ENCODE assay signal across 19 mouse cellular contexts in the genomic region with DNA sequence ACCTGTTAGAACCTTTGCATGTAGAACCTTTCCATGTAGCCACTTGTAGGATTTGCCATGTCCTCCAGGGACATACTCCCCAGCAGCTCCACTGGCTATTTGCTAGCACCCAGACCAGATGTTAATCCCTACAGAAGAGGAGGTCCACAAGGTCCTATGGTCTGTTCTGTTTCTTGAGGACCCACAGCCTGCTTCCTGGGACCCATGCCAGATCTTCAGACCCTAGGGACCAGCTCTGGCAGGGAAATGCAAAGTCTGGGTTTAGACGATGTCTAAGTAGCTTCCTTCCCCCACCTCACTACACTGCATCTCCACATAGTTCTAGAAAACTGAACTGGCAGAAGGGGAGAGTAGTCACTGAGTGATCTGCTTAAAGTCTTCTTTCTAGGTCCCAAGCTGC. TPM values are rescaled to one million over a fixed set of nuclear protein-coding genes. Genes with fewer than 3 reads are reported as not detected.
DNase-seq lines count a peak whose midpoint lies in the region; ATAC-seq lines count a peak whose summit lies in the region.
"Had no signal": no experiment of that assay in that cellular context is flagged by ENCODE, and none has a peak within 500 bp of the region (broad histone marks: within the 10 kb centered on the region; RNA-seq: fewer than 3 reads in every experiment).

No protein-coding gene starts in this region.

- H3K9me3 ChIP-seq in lung, embryonic 16.5 days (ENCODE audit: control insufficient read depth, low read length) = no peaks in the 10 kb centered on the region
- no peaks in the 10 kb centered on the region for H3K9me3 ChIP-seq in hindbrain, embryonic 14.5 days (ENCODE audit: control insufficient read depth, low read length)
- H3K9me3 ChIP-seq: forebrain, embryonic 13.5 days; heart, embryonic 13.5 days; lung, embryonic 15.5 days had no signal

- WGBS in lung, embryonic 16.5 days = 24% methylated on average over 1 of the region's 1 CpGs
- 44% methylated on average over 1 of the region's 1 CpGs for WGBS in hindbrain, embryonic 14.5 days

- no peak overlapping the region for H3K4me2 ChIP-seq in lung, embryonic 16.5 days (ENCODE audit: low read depth, low read length)
- no peak overlapping the region for H3K4me2 ChIP-seq in hindbrain, embryonic 14.5 days (replicated peaks)
- H3K4me2 ChIP-seq: forebrain, embryonic 13.5 days; heart, embryonic 13.5 days; lung, embryonic 15.5 days had no signal

- H3K4me3 ChIP-seq in lung, embryonic 16.5 days (ENCODE audit: low read length) = no peak overlapping the region
- no peak overlapping the region for H3K4me3 ChIP-seq in hindbrain, embryonic 14.5 days (replicated peaks; ENCODE audit: low read length)
- H3K4me3 ChIP-seq: forebrain, embryonic 13.5 days; heart, embryonic 13.5 days; lung, embryonic 15.5 days had no signal

- no peaks in the 10 kb centered on the region for H3K36me3 ChIP-seq in lung, embryonic 16.5 days (ENCODE audit: control insufficient read depth, insufficient read depth, low read length)
- no peaks in the 10 kb centered on the region for H3K36me3 ChIP-seq in hindbrain, embryonic 14.5 days (replicated peaks; ENCODE audit: control insufficient read depth, insufficient read depth)
- H3K36me3 ChIP-seq: heart, embryonic 13.5 days; lung, embryonic 15.5 days had no signal

- ATAC-seq in lung, embryonic 16.5 days (ENCODE audit: low read depth) = peak; percentile 58
- no peak for ATAC-seq in hindbrain, embryonic 14.5 days (ENCODE audit: low FRiP score)

- H3K4me1 ChIP-seq in lung, embryonic 16.5 days (replicated peaks; ENCODE audit: control insufficient read depth, insufficient read depth, low read length) = peaks cover 6% of the 10 kb centered on the region
- peaks cover 41% of the 10 kb centered on the region for H3K4me1 ChIP-seq in hindbrain, embryonic 14.5 days (replicated peaks; ENCODE audit: control insufficient read depth, insufficient read depth, low read length)

- no peak overlapping the region for H3K9ac ChIP-seq in lung, embryonic 16.5 days (ENCODE audit: low read length)
- no peak overlapping the region for H3K9ac ChIP-seq in hindbrain, embryonic 14.5 days
- H3K9ac ChIP-seq: forebrain, embryonic 13.5 days; heart, embryonic 13.5 days; lung, embryonic 15.5 days had no signal

- H3K27me3 ChIP-seq in lung, embryonic 16.5 days (ENCODE audit: control insufficient read depth, insufficient read depth, low read depth, low read length) = 0 out of 2 replicates have a peak, but pooled peaks cover 2% of the 10 kb centered on the region
- H3K27me3 ChIP-seq in hindbrain, embryonic 14.5 days (ENCODE audit: control insufficient read depth, insufficient read depth, low read length) = no peaks in the 10 kb centered on the region
- H3K27me3 ChIP-seq: forebrain, embryonic 13.5 days; lung, embryonic 15.5 days had no signal

- no peak overlapping the region for H3K27ac ChIP-seq in lung, embryonic 16.5 days (ENCODE audit: low read length)
- no peak overlapping the region for H3K27ac ChIP-seq in hindbrain, embryonic 14.5 days
- H3K27ac ChIP-seq: hindbrain, postnatal 0 days; lung, embryonic 15.5 days had no signal

- peak; percentile 48 for DNase-seq in gastrocnemius, postnatal 10 days
- no peak for DNase-seq in gastrocnemius, adult 8-10 months (ENCODE audit: low spot score in 2 of 2)
- no peak for DNase-seq in lung, adult 18-20 months
- DNase-seq in heart, postnatal 4 days = peak; percentile 88
- peak; percentile 24 for DNase-seq in lung, postnatal 36 days
- DNase-seq in hindbrain, embryonic 14.5 days (ENCODE audit: low spot score) = no peak
- no peak for DNase-seq in ovary, adult 18-20 months (ENCODE audit: low spot score)
- DNase-seq: adrenal gland, postnatal 36 days; cerebellum, adult 9-10 months; thymus, postnatal 4 days had no signal

RNA-seq across cellular contexts. Expression of gene Rtn4r, which starts 32.3 kb away (rescaled TPM):
- total RNA-seq in gastrocnemius, postnatal 10 days (2021) = under 1 TPM; 0.38 to 0.52 TPM
- total RNA-seq in gastrocnemius, adult 8-10 months (2022) = under 1 TPM in 1 of 4 experiments, not detected in 3; 0.15 TPM
- 0.35 TPM in 2 replicates for polyA plus RNA-seq in lung, embryonic 16.5 days (2015; fragmentation: Nextera tagmentation; extraction: Ambion mirVana)
- total RNA-seq in heart, postnatal 4 days (2021) = 1 to 10 TPM; 6.0 to 7.8 TPM
- polyA plus RNA-seq in hindbrain, embryonic 14.5 days (2014; fragmentation: Nextera tagmentation; extraction: Ambion mirVana) = 22.7 and 26.2 TPM in 2 replicates

RNA-seq across cellular contexts. Expression of gene Ccdc188, which starts 57.9 kb away (rescaled TPM):
- not detected for total RNA-seq in gastrocnemius, postnatal 10 days (2021)
- total RNA-seq in gastrocnemius, adult 8-10 months (2022) = not detected
- polyA plus RNA-seq in lung, embryonic 16.5 days (2015; fragmentation: Nextera tagmentation; extraction: Ambion mirVana) = not detected in 2 replicates
- total RNA-seq in heart, postnatal 4 days (2021) = not detected
- not detected in 2 replicates for polyA plus RNA-seq in hindbrain, embryonic 14.5 days (2014; fragmentation: Nextera tagmentation; extraction: Ambion mirVana)
- total RNA-seq: adrenal gland, postnatal 36 days; hindbrain, postnatal 0 days had no signal
- polyA plus RNA-seq: embryonic facial prominence, embryonic 11.5 days; forebrain, embryonic 13.5 days; heart, embryonic 13.5 days; hindbrain, postnatal 0 days; limb, embryonic 11.5 days; lung, embryonic 15.5 days; midbrain, embryonic 16.5 days; neural tube, embryonic 14.5 days had no signal

Comparison
In these comparisons a context has a peak if more than half of its experiments do, and no peak if none do; other contexts are left out.
1. DNase-seq: peak in gastrocnemius, postnatal 10 days (single experiment), heart, postnatal 4 days (single experiment) and lung, postnatal 36 days (single experiment); none in gastrocnemius, adult 8-10 months (0 of 2), lung, adult 18-20 months (0 of 2), hindbrain, embryonic 14.5 days (single experiment) and ovary, adult 18-20 months (single experiment).
2. RNA of gene Rtn4r, which starts 32.3 kb away (total RNA-seq): 6.0 to 7.8 TPM in heart, postnatal 4 days; 0.38 to 0.52 TPM in gastrocnemius, postnatal 10 days and 0.15 TPM in gastrocnemius, adult 8-10 months; every median in the first group is over 4 times any median in the second.